ENCODE assay signal across 8 mouse cellular contexts in genomic region chr2:35490458-35491111, GRCm38 (mm10). TPM values are rescaled to one million over a fixed set of nuclear protein-coding genes. Genes with fewer than 3 reads are reported as not detected.
DNase-seq lines count a peak whose midpoint lies in the region; ATAC-seq lines count a peak whose summit lies in the region.

No protein-coding gene starts in this region.

- H3K4me3 ChIP-seq in heart, embryonic 15.5 days, result no peak overlapping the region
- no peak overlapping the region for H3K4me3 ChIP-seq in forebrain, embryonic 15.5 days
- H3K4me3 ChIP-seq in midbrain, embryonic 13.5 days (replicated peaks), result no peak overlapping the region

- no peak for ATAC-seq in heart, embryonic 15.5 days (replicated peaks; ENCODE audit: insufficient number of reproducible peaks, insufficient read depth, low FRiP score, low read depth)
- ATAC-seq in forebrain, embryonic 15.5 days (replicated peaks), result no peak; the same call in 1 of the 2 replicates
- 0 out of 2 replicates have a peak, but pooled peaks have one; percentile 60 for ATAC-seq in midbrain, embryonic 13.5 days

- 41% methylated on average over 17 of the region's 17 CpGs for WGBS in heart, embryonic 15.5 days
- 23% methylated on average over 17 of the region's 17 CpGs for WGBS in forebrain, embryonic 15.5 days
- 29% methylated on average over 17 of the region's 17 CpGs for WGBS in midbrain, embryonic 13.5 days

- H3K9ac ChIP-seq in heart, embryonic 15.5 days, result no peak overlapping the region
- H3K9ac ChIP-seq in forebrain, embryonic 15.5 days (replicated peaks), result no peak overlapping the region
- H3K9ac ChIP-seq in midbrain, embryonic 13.5 days (replicated peaks), result no peak overlapping the region

- H3K9me3 ChIP-seq in heart, embryonic 15.5 days (replicated peaks), result no peaks in the 10 kb centered on the region
- H3K9me3 ChIP-seq in forebrain, embryonic 15.5 days, result no peaks in the 10 kb centered on the region
- H3K9me3 ChIP-seq in midbrain, embryonic 13.5 days, result no peaks in the 10 kb centered on the region

- no peaks in the 10 kb centered on the region for H3K36me3 ChIP-seq in heart, embryonic 15.5 days
- H3K36me3 ChIP-seq in forebrain, embryonic 15.5 days, result no peaks in the 10 kb centered on the region
- H3K36me3 ChIP-seq in midbrain, embryonic 13.5 days, result no peaks in the 10 kb centered on the region

- no peaks in the 10 kb centered on the region for H3K27me3 ChIP-seq in heart, embryonic 15.5 days
- H3K27me3 ChIP-seq in forebrain, embryonic 15.5 days, result no peaks in the 10 kb centered on the region
- H3K27me3 ChIP-seq in midbrain, embryonic 13.5 days, result no peaks in the 10 kb centered on the region

- DNase-seq in heart, postnatal 36 days, result no peak
- peak; percentile 75 for DNase-seq in ES-CJ7 (ENCODE audit: low read depth, low spot score)
- no peak for DNase-seq in ovary, postnatal 14 days (ENCODE audit: low spot score)
- no peak for DNase-seq in testis, postnatal 14 days (ENCODE audit: low spot score)
- no peak for DNase-seq in right cerebral cortex, postnatal 36 days (ENCODE audit: low spot score in 2 of 2)

- intact Hi-C loops in heart, postnatal 36 days (cut with DNase I), result no loop called here

- H3K27ac ChIP-seq in heart, embryonic 15.5 days, result no peak overlapping the region
- no peak overlapping the region for H3K27ac ChIP-seq in forebrain, embryonic 15.5 days (replicated peaks)
- no peak overlapping the region for H3K27ac ChIP-seq in midbrain, embryonic 13.5 days

- peak overlapping the region; percentile 25; the same call in 1 of the 2 replicates for H3K4me2 ChIP-seq in heart, embryonic 15.5 days
- peak overlapping the region; percentile 0; the same call in 1 of the 2 replicates for H3K4me2 ChIP-seq in forebrain, embryonic 15.5 days (replicated peaks)
- H3K4me2 ChIP-seq in midbrain, embryonic 13.5 days (replicated peaks), result no peak overlapping the region

- peaks cover 13% of the 10 kb centered on the region for H3K4me1 ChIP-seq in heart, embryonic 15.5 days (replicated peaks)
- H3K4me1 ChIP-seq in forebrain, embryonic 15.5 days, result peaks cover 7% of the 10 kb centered on the region; the same call in 1 of the 2 replicates
- peaks cover 9% of the 10 kb centered on the region; the same call in 1 of the 2 replicates for H3K4me1 ChIP-seq in midbrain, embryonic 13.5 days (replicated peaks)

RNA-seq across cellular contexts. Expression of gene Ggta1, which starts 27.6 kb away (rescaled TPM):
- 27.4 and 31.6 TPM in 2 replicates for polyA plus RNA-seq in heart, embryonic 15.5 days (2015; fragmentation: Nextera tagmentation; extraction: Ambion mirVana)
- total RNA-seq in heart, postnatal 36 days (2021), result 10 to 100 TPM; 19.0 to 22.5 TPM
- polyA plus RNA-seq in forebrain, embryonic 15.5 days (2015; fragmentation: Nextera tagmentation; extraction: Ambion mirVana), result 4.8 and 5.8 TPM in 2 replicates
- 4.8 and 5.0 TPM in 2 replicates for polyA plus RNA-seq in midbrain, embryonic 13.5 days (2015; fragmentation: Nextera tagmentation; extraction: Ambion mirVana)
